Mouse (Mus musculus): Measurements from ENCODE around the gene Olfr1382.

GRCm38 (mm10) chr11:49532761-49533160, 4.7 kb downstream of the Olfr1382 start:
- TF ChIP-seq CTCF (IDR thresholded peaks at IDR 0.05; ENCODE audit: borderline replicate concordance, insufficient read depth, low read length) (no peak), POLR2A (IDR thresholded peaks at IDR 0.05; ENCODE audit: low read depth, low read length) (no peak)

Measured in embryonic fibroblast, embryonic 13.5 days (primary cell).